Mouse (Mus musculus) lung, postnatal 0 days (tissue): ENCODE measurements around the gene Mus81. TPM values are rescaled to one million over a fixed set of nuclear protein-coding genes. Genes with fewer than 3 reads are reported as not detected.

Experiments used
- ATAC-seq: fragments of 200-750 bp; cut with Nextera tagmentation; 2 replicates; pipeline ENCODE4 v1.8.0; 2017; ENCODE audit warnings: moderate library complexity
- DNase-seq: peaks from one replicate; pipeline ENCODE4 v3.0.0-alpha.2; 2016; ENCODE audit warnings: low spot score
- H3K27ac ChIP-seq: fragments of 300-500 bp; sonication (generic); 2 replicates; pipeline ENCODE4 v1.5.1; 2014; ENCODE audit warnings: antibody characterized with exemption, mild to moderate bottlenecking, low read length, mixed read lengths
- H3K27me3 ChIP-seq: fragments of 300-500 bp; sonication (generic); replicated peaks from 2 replicates; pipeline ENCODE4 v1.6.1; 2014; ENCODE audit warnings: low read length, mixed read lengths; ENCODE audit not compliant: insufficient read depth
- H3K36me3 ChIP-seq: fragments of 300-500 bp; sonication (generic); 2 replicates; pipeline ENCODE4 v1.6.1; 2014; ENCODE audit warnings: low read length, mixed read lengths; ENCODE audit not compliant: insufficient read depth
- H3K4me1 ChIP-seq: fragments of 300-500 bp; sonication (generic); 2 replicates; pipeline ENCODE4 v1.6.1; 2014; ENCODE audit warnings: antibody characterized with exemption, low read depth, low read length, mixed read lengths; ENCODE audit not compliant: insufficient read depth
- H3K4me2 ChIP-seq: fragments of 300-500 bp; sonication (generic); replicated peaks from 2 replicates; pipeline ENCODE4 v1.6.1; 2014; ENCODE audit warnings: low read depth, mild to moderate bottlenecking, low read length, moderate library complexity, mixed read lengths
- H3K4me3 ChIP-seq: fragments of 300-500 bp; sonication (generic); 2 replicates; pipeline ENCODE4 v1.5.1; 2014; ENCODE audit warnings: low read depth, low read length
- H3K9ac ChIP-seq: fragments of 300-500 bp; sonication (generic); replicated peaks from 2 replicates; pipeline ENCODE4 v1.6.1; 2014; ENCODE audit warnings: low read depth, mild to moderate bottlenecking
- H3K9me3 ChIP-seq: fragments of 300-500 bp; sonication (generic); 2 replicates; pipeline ENCODE4 v1.6.1; 2016; ENCODE audit warnings: low read length, mixed read lengths
- CTCF ChIP-seq: IDR thresholded peaks from 2 replicates; pipeline ENCODE4 v1.5.1; 2016; ENCODE audit warnings: antibody characterized with exemption, mild to moderate bottlenecking
- EP300 ChIP-seq: IDR thresholded peaks from 2 replicates; pipeline ENCODE4 v1.6.1; 2016; ENCODE audit warnings: antibody characterized with exemption, mild to moderate bottlenecking, control low read depth
- WGBS: fragments of 180-500 bp; shearing (Covaris S2); extraction: QIAGEN DNeasy Blood & Tissue Kit; methylation state at CpG from one replicate; pipeline ENCODE4 v1.1.7; 2014; 5-methylcytosine and 5-hydroxymethylcytosine counted together
- polyA plus RNA-seq: library from polyadenylated mRNA; unstranded; fragments of >200 nt; fragmentation: Nextera tagmentation; extraction: Ambion mirVana; gene quantifications from 2 replicates; pipeline ENCODE4 v1.2.1, GENCODE M21; 2015

The Mus81 gene
- polyA plus RNA-seq, 1 experiment from 2014 or later, result 50.2 TPM

DNA sequence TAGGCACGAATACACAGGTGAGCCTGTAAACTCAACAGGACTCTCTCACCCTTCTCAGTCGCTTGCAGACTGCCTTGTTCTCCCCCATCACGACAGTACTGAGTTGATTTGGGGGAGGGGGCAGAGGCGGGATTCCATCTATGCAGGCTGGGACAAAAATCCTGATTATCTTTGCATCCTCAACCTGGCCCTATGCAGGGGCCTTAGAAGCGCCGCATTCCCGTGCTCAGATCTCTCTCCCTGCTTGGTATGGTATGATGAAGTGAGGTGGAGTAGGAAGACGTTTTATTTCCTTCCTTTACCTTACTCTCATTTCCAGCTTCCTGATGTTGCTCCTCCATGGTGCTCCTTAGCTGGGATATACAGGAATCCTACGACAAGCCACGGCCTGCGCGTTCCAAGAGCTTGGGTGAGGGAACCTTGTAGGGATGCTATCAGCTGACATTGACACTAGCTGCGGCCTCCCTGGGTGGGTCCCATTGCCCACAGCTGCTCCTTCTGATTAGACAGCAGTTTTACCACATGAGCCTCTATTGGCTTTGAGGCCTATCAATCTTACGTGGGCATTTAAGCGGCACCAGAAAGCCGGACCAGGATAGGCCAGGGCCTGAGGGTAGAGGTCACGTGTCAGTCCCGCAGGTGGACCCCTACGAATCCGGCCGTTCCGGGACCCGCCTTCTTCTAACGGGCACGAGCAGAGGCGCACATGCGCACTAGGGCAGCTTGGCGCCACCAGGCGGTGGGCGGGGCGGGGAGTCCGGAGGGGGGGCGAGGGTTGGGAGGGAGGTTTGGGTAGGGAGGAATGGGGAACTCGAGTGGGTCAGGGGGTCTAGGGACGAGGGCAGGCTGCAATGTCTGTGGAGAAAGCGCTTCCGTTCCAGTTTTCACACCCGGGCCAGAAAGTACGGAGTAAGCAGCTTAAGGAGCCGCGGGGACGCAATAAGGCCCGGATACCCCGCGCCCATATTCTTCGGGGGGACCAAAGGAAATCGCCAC lies 22.1 kb upstream of the Mus81 start, which contains the start of gene Snx32:
Gene Snx32 (minus strand): TSS at position 508 of the 996 bp plus-strand sequence.
- Histone ChIP-seq H3K4me3 (peak within 1 kb of the TSS; percentile 48), H3K4me1 (0 out of 2 replicates have a peak, but pooled peaks cover 10% of the 10 kb centered on the region), H3K4me2 (peak within 1 kb of the TSS; percentile 80), H3K36me3 (no peaks in the 10 kb centered on the region), H3K9ac (peak within 1 kb of the TSS; percentile 32; the same call in 1 of the 2 replicates), H3K27ac (peak within 1 kb of the TSS; percentile 34; the same call in 1 of the 2 replicates), H3K9me3 (no peaks in the 10 kb centered on the region), H3K27me3 (no peaks in the 10 kb centered on the region)
- DNase-seq (peak; percentile 99), ATAC-seq (peak; percentile 100)
- TF ChIP-seq CTCF (peak; percentile 52), EP300 (no peak)
- WGBS, result 4% methylated on average over 46 of the region's 47 CpGs

DNA sequence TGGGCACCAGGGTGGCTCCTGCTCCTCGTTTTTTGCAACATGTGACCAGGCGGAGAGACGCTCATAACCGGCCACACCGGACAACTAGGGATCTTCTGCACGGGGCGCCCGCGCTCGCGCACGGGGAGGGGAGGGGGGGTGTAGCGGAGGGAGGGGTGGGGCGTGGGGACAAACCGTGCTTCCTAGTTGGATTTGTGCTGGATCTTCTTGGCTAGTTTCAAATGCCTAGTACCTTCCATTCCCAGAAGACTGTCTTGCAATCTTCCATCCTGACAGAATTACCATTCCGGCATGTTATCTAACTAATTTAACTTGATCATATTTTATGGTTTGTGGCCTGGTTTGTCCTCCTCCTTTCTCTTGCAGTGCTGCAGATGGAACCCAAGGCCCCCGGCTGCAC lies 15.5 kb upstream of the Mus81 start, which contains the start of gene 1700020D05Rik:
Gene 1700020D05Rik (minus strand): TSS at position 101 of the 400 bp plus-strand sequence.
- DNase-seq (no peak), ATAC-seq (no peak)
- Histone ChIP-seq H3K9me3 (no peaks in the 10 kb centered on the region), H3K27ac (no peak within 1 kb of the TSS), H3K4me3 (no peak within 1 kb of the TSS), H3K4me2 (no peak within 1 kb of the TSS), H3K27me3 (no peaks in the 10 kb centered on the region), H3K9ac (no peak within 1 kb of the TSS), H3K36me3 (no peaks in the 10 kb centered on the region), H3K4me1 (no peaks in the 10 kb centered on the region)
- WGBS, result 63% methylated on average over 17 of the region's 17 CpGs
- TF ChIP-seq CTCF, result no peak
- no peak for TF ChIP-seq EP300

DNA sequence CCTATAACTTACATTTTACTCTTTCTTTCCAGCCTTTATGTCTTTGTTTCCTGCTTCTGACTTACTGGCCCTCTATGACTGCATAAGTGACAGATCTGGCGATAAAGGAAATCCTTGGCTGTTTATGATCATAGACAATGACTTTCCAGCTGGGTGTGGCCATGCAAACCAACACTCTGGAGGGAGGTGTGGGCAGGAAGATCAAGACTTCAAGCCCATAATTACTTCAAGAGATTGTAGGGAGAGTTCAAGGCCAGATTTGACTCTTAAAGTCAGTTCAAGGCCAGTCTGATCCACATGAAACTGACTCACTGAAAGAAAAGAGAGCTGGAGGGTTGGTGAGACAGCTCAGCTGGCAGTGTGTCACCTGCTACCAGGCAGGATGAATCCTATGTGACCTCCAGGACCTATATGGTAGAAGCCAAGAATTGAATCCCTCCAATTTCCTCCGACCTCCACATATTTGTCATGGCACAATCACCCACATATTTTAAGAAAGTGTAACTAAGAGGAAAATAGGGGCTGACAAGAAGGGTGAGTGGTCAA lies 12.2 kb upstream of the Mus81 start:
- no peak for TF ChIP-seq CTCF
- no peak for TF ChIP-seq EP300
- Histone ChIP-seq H3K9me3 (no peaks in the 10 kb centered on the region), H3K27me3 (no peaks in the 10 kb centered on the region), H3K4me1 (no peaks in the 10 kb centered on the region), H3K9ac (no peak overlapping the region), H3K36me3 (peaks cover 13% of the 10 kb centered on the region), H3K4me3 (no peak overlapping the region), H3K4me2 (no peak overlapping the region), H3K27ac (no peak overlapping the region)
- WGBS, result 66% methylated on average over 2 of the region's 2 CpGs
- no peak for ATAC-seq
- no peak for DNase-seq

DNA sequence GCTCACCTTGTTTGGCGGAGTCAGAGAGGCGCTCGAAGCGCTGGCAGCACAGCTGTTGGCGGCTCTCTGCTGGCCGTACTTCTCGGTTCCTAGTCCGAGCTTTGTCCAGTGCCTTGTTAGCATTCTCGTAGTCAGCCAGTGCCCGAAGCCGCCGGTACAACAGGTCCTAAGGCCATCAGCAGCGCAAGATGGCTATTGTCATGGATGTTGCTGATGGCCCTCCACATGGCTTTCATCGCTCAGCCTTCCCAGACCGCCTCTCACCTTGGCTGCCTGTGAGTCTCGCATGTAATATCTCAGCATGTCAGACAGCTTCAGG lies 7.8 kb upstream of the Mus81 start:
- no peak overlapping the region for H3K4me2 ChIP-seq
- no peak overlapping the region for H3K27ac ChIP-seq
- no peak for TF ChIP-seq CTCF
- no peak for TF ChIP-seq EP300
- ATAC-seq, result no peak
- DNase-seq, result no peak
- H3K36me3 ChIP-seq, result peaks cover 27% of the 10 kb centered on the region
- H3K4me3 ChIP-seq, result no peak overlapping the region
- H3K27me3 ChIP-seq, result no peaks in the 10 kb centered on the region
- no peak overlapping the region for H3K9ac ChIP-seq
- peaks cover 3% of the 10 kb centered on the region; the same call in 1 of the 2 replicates for H3K4me1 ChIP-seq
- H3K9me3 ChIP-seq, result no peaks in the 10 kb centered on the region
- WGBS, result 79% methylated on average over 16 of the region's 16 CpGs

DNA sequence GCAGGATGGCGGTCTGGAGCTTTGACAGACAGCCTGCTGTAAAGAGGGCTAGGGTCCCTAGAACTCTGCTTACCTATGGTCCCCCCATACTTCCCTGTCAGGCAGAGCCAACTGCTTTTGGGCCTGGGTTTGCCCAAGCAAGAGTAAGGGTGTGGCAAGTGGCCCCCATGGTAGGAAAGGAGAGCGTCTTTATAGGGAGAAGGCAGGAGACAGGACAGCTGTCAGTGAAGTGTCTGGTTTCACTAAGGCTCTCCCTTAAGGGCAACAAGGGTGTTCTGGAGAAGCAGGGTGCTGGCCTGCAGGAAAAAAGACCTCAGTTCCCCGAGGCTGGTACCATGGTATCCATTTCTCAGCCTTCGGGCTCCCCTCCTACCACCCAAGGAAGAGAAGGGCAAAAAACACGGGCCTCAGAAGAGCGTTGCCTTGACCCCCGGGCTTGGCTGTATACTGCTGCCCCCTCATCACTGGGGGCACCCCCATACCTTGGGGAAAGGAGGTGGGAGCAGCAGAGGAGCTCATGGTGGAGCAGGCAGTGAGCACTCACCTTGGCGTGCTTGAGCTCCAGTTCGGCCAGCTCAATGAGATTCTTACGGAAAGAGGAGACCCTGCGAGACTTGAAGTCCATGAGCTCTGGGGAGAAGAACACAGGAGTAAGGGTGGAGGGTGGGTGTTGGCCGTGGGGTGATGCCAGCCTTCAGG lies 7.3 kb upstream of the Mus81 start:
- H3K4me1 ChIP-seq, result peaks cover 3% of the 10 kb centered on the region; the same call in 1 of the 2 replicates
- H3K36me3 ChIP-seq, result peaks cover 27% of the 10 kb centered on the region
- DNase-seq (no peak), ATAC-seq (no peak)
- H3K9me3 ChIP-seq, result no peaks in the 10 kb centered on the region
- H3K4me3 ChIP-seq, result no peak overlapping the region
- no peak overlapping the region for H3K27ac ChIP-seq
- no peak for TF ChIP-seq EP300
- TF ChIP-seq CTCF, result no peak
- H3K9ac ChIP-seq, result no peak overlapping the region
- H3K27me3 ChIP-seq, result no peaks in the 10 kb centered on the region
- 81% methylated on average over 12 of the region's 12 CpGs for WGBS
- no peak overlapping the region for H3K4me2 ChIP-seq

DNA sequence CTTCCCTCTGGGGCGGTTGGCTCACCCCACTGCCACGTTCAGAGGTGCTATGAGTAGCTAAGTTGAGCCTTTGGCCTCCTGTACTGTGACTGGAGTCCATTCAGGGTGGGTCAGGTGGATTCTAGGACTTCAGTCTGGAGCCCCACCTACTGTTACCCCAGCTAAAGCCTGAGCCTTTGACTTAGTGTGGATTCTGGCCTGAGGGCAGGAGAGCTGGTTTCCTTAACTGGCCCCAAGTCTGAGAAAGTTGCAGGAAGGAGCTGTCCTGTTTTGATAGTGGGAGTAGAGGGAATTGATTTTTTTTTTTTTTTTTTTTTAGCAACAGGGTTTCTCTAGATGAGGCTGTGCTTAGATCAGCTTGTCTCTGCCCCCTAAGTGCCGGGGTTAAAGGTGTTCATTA lies 6.1 kb upstream of the Mus81 start:
- Histone ChIP-seq H3K4me1 (peaks cover 3% of the 10 kb centered on the region; the same call in 1 of the 2 replicates), H3K4me3 (no peak overlapping the region), H3K9ac (no peak overlapping the region), H3K27ac (no peak overlapping the region), H3K9me3 (no peaks in the 10 kb centered on the region), H3K36me3 (peaks cover 27% of the 10 kb centered on the region), H3K27me3 (no peaks in the 10 kb centered on the region), H3K4me2 (no peak overlapping the region)
- no peak for ATAC-seq
- no peak for DNase-seq
- 83% methylated on average over 3 of the region's 3 CpGs for WGBS
- TF ChIP-seq EP300, result no peak
- no peak for TF ChIP-seq CTCF
